Mouse (Mus musculus) liver, embryonic 14.5 days (tissue): ENCODE results near the gene Sstr3. TPM values are rescaled to one million over a fixed set of nuclear protein-coding genes. Genes with fewer than 3 reads are reported as not detected.

Experiments used
- ATAC-seq: fragments of 200-750 bp; cut with Nextera tagmentation; 2 replicates; pipeline ENCODE4 v1.8.0; 2017; ENCODE audit warnings: moderate number of reproducible peaks, mild to moderate bottlenecking, moderate library complexity; ENCODE audit not compliant: insufficient read depth
- DNase-seq, 3 experiments: peaks; one replicate each; pipeline ENCODE4 v3.0.0-alpha.2; 2012 to 2013; ENCODE audit warnings: low read depth in 3 of 3, low spot score in 3 of 3
- H3K27ac ChIP-seq: fragments of 300-500 bp; sonication (generic); 2 replicates; pipeline ENCODE4 v1.5.1; 2014; ENCODE audit warnings: moderate library complexity, mild to moderate bottlenecking, control low read depth, inconsistent platforms
- H3K27me3 ChIP-seq: fragments of 300-500 bp; sonication (generic); 2 replicates; pipeline ENCODE4 v1.6.1; 2014; ENCODE audit warnings: mild to moderate bottlenecking, low read length, moderate library complexity; ENCODE audit not compliant: control insufficient read depth, insufficient read depth
- H3K36me3 ChIP-seq: fragments of 300-500 bp; sonication (generic); replicated peaks from 2 replicates; pipeline ENCODE4 v1.6.1; 2014; ENCODE audit warnings: low read depth; ENCODE audit not compliant: control insufficient read depth, insufficient read depth
- H3K4me1 ChIP-seq, 2 experiments: fragments of 200-500 bp in 1 of 2; fragments of 300-500 bp in 1 of 2; sonication (generic) in 1 of 2; replicated peaks; 2 replicates each; pipeline ENCODE4 v1.6.1; 2012 to 2014; ENCODE audit warnings: antibody characterized with exemption in 1 of 2, inconsistent platforms in 1 of 2, low read length in 1 of 2; ENCODE audit not compliant: control insufficient read depth in 2 of 2, insufficient read depth in 2 of 2
- H3K4me2 ChIP-seq: fragments of 300-500 bp; sonication (generic); 2 replicates; pipeline ENCODE4 v1.6.1; 2014; ENCODE audit warnings: low read depth, mild to moderate bottlenecking, control low read depth, moderate library complexity
- H3K4me3 ChIP-seq, 2 experiments: fragments of 200-500 bp in 1 of 2; fragments of 300-500 bp in 1 of 2; sonication (generic) in 1 of 2; 2 replicates each; pipeline ENCODE4 v1.5.1; 2012 to 2014; ENCODE audit warnings: low read depth in 2 of 2, low read length in 2 of 2, mild to moderate bottlenecking in 2 of 2, control low read depth in 1 of 2, inconsistent platforms in 1 of 2, moderate library complexity in 1 of 2; ENCODE audit not compliant: insufficient read depth in 1 of 2
- H3K9ac ChIP-seq: fragments of 300-500 bp; sonication (generic); replicated peaks from 2 replicates; pipeline ENCODE4 v1.6.1; 2014; ENCODE audit warnings: mild to moderate bottlenecking, control low read depth, moderate library complexity
- H3K9me3 ChIP-seq: fragments of 300-500 bp; sonication (generic); 2 replicates; pipeline ENCODE4 v1.6.1; 2016; ENCODE audit warnings: low read length, mixed read lengths; ENCODE audit not compliant: control insufficient read depth
- CTCF ChIP-seq: IDR thresholded peaks from 2 replicates; pipeline ENCODE4 v1.5.1; 2016; ENCODE audit warnings: antibody characterized with exemption, low read depth, control low read depth
- EP300 ChIP-seq: IDR thresholded peaks from 2 replicates; pipeline ENCODE4 v1.6.1; 2016; ENCODE audit warnings: antibody characterized with exemption, low read depth
- WGBS: fragments of 180-500 bp; shearing (Covaris S2); extraction: QIAGEN DNeasy Blood & Tissue Kit; methylation state at CpG from one replicate; pipeline ENCODE4 v1.1.7; 2014; ENCODE audit not compliant: insufficient replicate concordance; 5-methylcytosine and 5-hydroxymethylcytosine counted together
- polyA plus RNA-seq, 2 experiments: library from polyadenylated mRNA; depleted of rRNA in 1 of 2; stranded (reverse) in 1 of 2; unstranded in 1 of 2; fragments of >200 nt; fragmentation: Nextera tagmentation in 1 of 2; extraction: Ambion mirVana in 1 of 2; gene quantifications; 2 replicates each; pipeline versions ENCODE4 v1.2.1 to v1.2.3; 2012 to 2014

Sstr3 gene
- polyA plus RNA-seq, 2 experiments = 0.01 to 0.03 TPM

DNA sequence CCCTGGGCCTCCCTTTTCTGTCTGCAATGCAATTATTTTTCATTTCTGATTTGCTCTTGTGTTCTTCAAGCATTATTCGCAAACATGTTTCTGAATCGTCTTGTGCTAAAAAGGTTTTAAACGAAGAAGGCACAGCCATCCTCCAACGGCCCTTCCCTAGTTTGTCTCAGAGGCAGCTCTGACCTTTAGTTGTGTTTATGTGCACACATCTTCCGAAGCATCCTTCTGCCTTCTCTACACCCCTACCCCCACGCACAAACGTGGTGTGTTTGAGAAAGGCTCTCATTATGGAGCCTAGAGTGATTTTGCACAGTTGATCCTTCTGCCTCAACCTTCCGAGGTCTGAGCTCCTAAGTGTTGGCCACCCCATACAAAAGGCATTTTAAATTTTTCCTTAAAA is 4.2 kb upstream of the Sstr3 start:
- Histone ChIP-seq H3K9me3 (no peaks in the 10 kb centered on the region), H3K4me3 (no peak overlapping the region), H3K27me3 (no peaks in the 10 kb centered on the region; the same call in 1 of the 2 replicates), H3K4me1 (peaks cover 3 to 15% of the 10 kb centered on the region in 2 experiments), H3K4me2 (no peak overlapping the region), H3K9ac (no peak overlapping the region), H3K27ac (no peak overlapping the region), H3K36me3 (no peaks in the 10 kb centered on the region)
- no peak for ATAC-seq
- TF ChIP-seq EP300 = no peak
- no peak for TF ChIP-seq CTCF
- WGBS = 56% methylated on average over 8 of the region's 8 CpGs
- DNase-seq = no peak

DNA sequence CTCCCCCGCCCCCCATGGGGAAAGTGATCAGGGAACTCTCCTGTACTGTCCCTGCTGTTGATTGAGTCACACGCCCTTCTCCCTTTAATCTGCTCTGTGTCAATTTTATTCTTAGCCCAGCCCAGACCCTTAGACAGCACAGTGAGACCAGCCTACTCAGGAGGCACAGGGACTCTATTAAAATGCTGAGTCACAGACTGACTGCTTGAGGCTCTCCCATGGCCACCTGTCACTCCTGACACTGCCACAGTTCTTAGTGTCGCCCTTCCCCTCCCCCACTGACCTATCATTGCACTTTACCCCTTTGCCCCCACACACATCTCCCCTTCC is 3.8 kb upstream of the Sstr3 start:
- no peak for TF ChIP-seq CTCF
- no peak for TF ChIP-seq EP300
- 16% methylated on average over 3 of the region's 3 CpGs for WGBS
- H3K4me2 ChIP-seq = no peak overlapping the region
- DNase-seq (no peak), ATAC-seq (no peak)
- peaks cover 3 to 15% of the 10 kb centered on the region in 2 experiments for H3K4me1 ChIP-seq
- H3K9ac ChIP-seq = no peak overlapping the region
- no peaks in the 10 kb centered on the region for H3K9me3 ChIP-seq
- no peaks in the 10 kb centered on the region for H3K36me3 ChIP-seq
- H3K27me3 ChIP-seq = no peaks in the 10 kb centered on the region; the same call in 1 of the 2 replicates
- H3K27ac ChIP-seq = no peak overlapping the region
- H3K4me3 ChIP-seq = no peak overlapping the region

DNA sequence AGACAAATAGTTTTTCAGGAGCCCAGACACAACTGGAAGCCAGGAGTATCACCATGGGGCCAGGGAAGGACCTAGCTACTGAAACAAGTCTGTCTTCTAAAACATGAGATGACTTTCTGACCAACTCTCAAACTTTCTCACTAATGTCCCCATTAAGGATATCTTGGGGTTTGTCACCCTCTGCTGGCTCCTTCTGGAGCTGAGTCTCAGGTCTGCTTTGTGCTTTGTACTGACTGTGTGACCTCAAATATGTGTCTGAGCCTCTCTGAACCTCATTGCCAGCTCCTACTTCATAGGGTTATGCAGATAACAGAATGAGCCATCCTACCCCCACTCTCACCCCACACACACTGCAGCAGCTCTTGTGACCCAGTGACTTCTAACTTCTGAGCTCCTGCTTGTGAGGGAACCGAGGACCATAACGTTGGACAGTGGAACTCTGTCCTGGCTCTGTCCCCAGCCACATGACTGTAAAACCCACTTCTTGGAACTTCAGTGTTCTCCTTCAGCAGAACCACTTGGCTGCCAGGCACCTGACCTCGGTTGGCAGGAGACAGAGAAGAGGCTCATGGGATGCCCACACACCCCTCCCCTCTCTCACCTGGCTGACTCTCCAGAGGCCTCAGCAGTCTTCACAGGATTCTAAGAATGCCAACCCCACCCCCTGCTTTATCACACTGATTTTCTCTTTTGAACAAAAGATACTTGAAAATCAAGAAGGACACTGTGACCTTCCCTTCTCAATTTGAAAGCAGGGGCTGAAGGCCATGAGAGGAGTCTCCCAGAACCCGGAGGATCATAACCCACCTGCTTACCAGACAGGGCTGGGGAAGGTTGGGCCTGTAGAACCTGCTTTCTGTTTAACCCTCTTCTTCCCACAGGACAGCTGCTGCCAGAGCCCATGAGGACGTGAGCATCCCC is 3.2 kb upstream of the Sstr3 start:
- Histone ChIP-seq H3K4me3 (no peak overlapping the region), H3K36me3 (no peaks in the 10 kb centered on the region), H3K4me2 (no peak overlapping the region), H3K27ac (no peak overlapping the region), H3K9me3 (no peaks in the 10 kb centered on the region), H3K4me1 (peaks cover 3 to 15% of the 10 kb centered on the region in 2 experiments), H3K9ac (no peak overlapping the region), H3K27me3 (no peaks in the 10 kb centered on the region; the same call in 1 of the 2 replicates)
- DNase-seq = no peak
- no peak for ATAC-seq
- TF ChIP-seq CTCF = peak; percentile 39
- no peak for TF ChIP-seq EP300
- WGBS = 31% methylated on average over 5 of the region's 5 CpGs

DNA sequence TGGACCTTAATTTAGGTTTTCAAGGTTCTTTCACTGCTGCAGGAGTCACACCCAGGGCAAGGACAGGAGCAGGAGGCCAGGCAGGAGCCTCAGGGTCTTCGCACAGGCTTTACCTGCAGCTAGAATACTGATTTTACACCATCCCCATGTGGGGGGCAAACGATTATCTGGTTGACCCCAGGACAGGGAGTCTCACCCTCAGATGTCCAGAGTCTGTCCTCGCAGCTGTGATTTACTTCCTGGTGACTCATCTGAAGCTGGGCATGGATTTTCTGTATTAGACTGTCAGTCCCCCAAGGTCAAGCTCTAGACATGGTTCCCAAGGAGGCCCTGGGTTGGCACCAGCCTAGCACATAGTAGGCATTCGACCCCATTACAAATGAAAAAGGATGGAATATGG is 1.6 kb upstream of the Sstr3 start:
- Histone ChIP-seq H3K9me3 (no peaks in the 10 kb centered on the region), H3K9ac (no peak overlapping the region), H3K4me1 (peaks cover 3 to 15% of the 10 kb centered on the region in 2 experiments), H3K36me3 (no peaks in the 10 kb centered on the region), H3K4me3 (no peak overlapping the region), H3K4me2 (no peak overlapping the region), H3K27me3 (no peaks in the 10 kb centered on the region; the same call in 1 of the 2 replicates), H3K27ac (no peak overlapping the region)
- WGBS = 43% methylated on average over 4 of the region's 4 CpGs
- TF ChIP-seq EP300 = no peak
- no peak for TF ChIP-seq CTCF
- DNase-seq = no peak
- no peak for ATAC-seq

DNA sequence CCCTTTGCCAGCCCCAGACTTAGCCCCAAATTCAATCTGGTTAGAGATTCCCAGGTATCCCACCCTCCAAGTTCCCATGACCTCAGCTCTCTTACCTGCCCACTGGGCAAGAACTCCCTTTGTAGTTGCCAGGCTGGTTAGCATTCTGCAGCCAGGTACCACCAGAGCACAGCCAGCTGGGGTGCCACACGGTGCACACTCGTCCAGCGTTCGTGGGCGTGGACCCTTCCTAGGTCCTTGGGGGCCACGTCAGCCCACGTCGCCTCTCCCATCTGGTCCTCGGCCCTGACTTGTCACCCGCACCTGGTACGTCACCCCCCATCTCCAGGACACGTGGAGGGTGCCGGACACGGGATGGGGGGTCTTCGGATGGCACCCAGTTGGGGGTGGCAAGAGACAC is 444 bp downstream of the Sstr3 start:
- H3K27me3 ChIP-seq = no peaks in the 10 kb centered on the region; the same call in 1 of the 2 replicates
- H3K36me3 ChIP-seq = no peaks in the 10 kb centered on the region
- ATAC-seq = no peak
- no peak overlapping the region for H3K9ac ChIP-seq
- no peaks in the 10 kb centered on the region for H3K9me3 ChIP-seq
- TF ChIP-seq EP300 (no peak), CTCF (no peak)
- H3K27ac ChIP-seq = no peak overlapping the region
- DNase-seq = no peak
- no peak overlapping the region for H3K4me2 ChIP-seq
- H3K4me1 ChIP-seq = peaks cover 3 to 15% of the 10 kb centered on the region in 2 experiments
- H3K4me3 ChIP-seq = no peak overlapping the region
- WGBS = 63% methylated on average over 15 of the region's 15 CpGs
